In genomic region chr10:121692944-121693579, GRCm38 (mm10) we compare ENCODE assay signal across 9 mouse cellular contexts. TPM values are rescaled to one million over a fixed set of nuclear protein-coding genes. Genes with fewer than 3 reads are reported as not detected.
A peak's percentile ranks its signal among the peaks of the same experiment; 100 is the strongest.
DNase-seq lines count a peak whose midpoint lies in the region; ATAC-seq and TF ChIP-seq lines count a peak whose summit lies in the region.
"Had no signal": no experiment of that assay in that cellular context is flagged by ENCODE, and none has a peak within 500 bp of the region (broad histone marks: within the 10 kb centered on the region; RNA-seq: fewer than 3 reads in every experiment).

No protein-coding gene starts in this region.

- no peaks in the 10 kb centered on the region for H3K27me3 ChIP-seq in heart, embryonic 10.5 days (ENCODE audit: insufficient read depth, poor library complexity, severe bottlenecking)
- H3K27me3 ChIP-seq in midbrain, postnatal 0 days (ENCODE audit: insufficient read depth, low read length) = no peaks in the 10 kb centered on the region

- H3K9me3 ChIP-seq in heart, embryonic 10.5 days = no peaks in the 10 kb centered on the region
- H3K9me3 ChIP-seq in midbrain, postnatal 0 days (ENCODE audit: low read length) = no peaks in the 10 kb centered on the region

- 34% methylated on average over 18 of the region's 18 CpGs for WGBS in heart, embryonic 10.5 days
- WGBS in midbrain, postnatal 0 days = 50% methylated on average over 18 of the region's 18 CpGs

- no peak for DNase-seq in heart, embryonic 10.5 days (ENCODE audit: low spot score)
- no peak for DNase-seq in heart, adult 9 months (ENCODE audit: low spot score in 2 of 2)
- DNase-seq in kidney, postnatal 10 days = peak; percentile 20
- DNase-seq in midbrain, postnatal 0 days (ENCODE audit: low spot score) = no peak
- DNase-seq in ovary, postnatal 14 days (ENCODE audit: low spot score) = no peak
- DNase-seq in adrenal gland, adult 2 months = no peak
- DNase-seq in ovary, postnatal 36 days (ENCODE audit: low spot score) = no peak

- no peak overlapping the region; the same call in 1 of the 2 replicates for H3K4me2 ChIP-seq in midbrain, postnatal 0 days (ENCODE audit: low read depth, low read length, poor library complexity, severe bottlenecking)

- peak overlapping the region; percentile 45 for H3K4me3 ChIP-seq in heart, embryonic 10.5 days
- peak overlapping the region; percentile 5; the same call in 1 of the 2 replicates for H3K4me3 ChIP-seq in midbrain, postnatal 0 days (ENCODE audit: low read depth, low read length)

- peak overlapping the region; percentile 67; the same call in 1 of the 2 replicates for H3K27ac ChIP-seq in heart, embryonic 10.5 days
- no peak overlapping the region for H3K27ac ChIP-seq in midbrain, postnatal 0 days (ENCODE audit: low read depth, low read length)

- no peaks in the 10 kb centered on the region for H3K36me3 ChIP-seq in heart, embryonic 10.5 days
- no peaks in the 10 kb centered on the region for H3K36me3 ChIP-seq in midbrain, postnatal 0 days (ENCODE audit: insufficient read depth, low read length)

- no peak for TF ChIP-seq CTCF in midbrain, postnatal 0 days (IDR thresholded peaks at IDR 0.05)

- H3K4me1 ChIP-seq in heart, embryonic 10.5 days = peaks cover 4% of the 10 kb centered on the region; the same call in 1 of the 2 replicates
- H3K4me1 ChIP-seq in midbrain, postnatal 0 days (ENCODE audit: insufficient read depth, low read length) = no peaks in the 10 kb centered on the region

- H3K9ac ChIP-seq in midbrain, postnatal 0 days (replicated peaks; ENCODE audit: low read length, poor library complexity, severe bottlenecking) = no peak overlapping the region

- peak; percentile 37 for ATAC-seq in granulocyte monocyte progenitor cell, adult 5-6 weeks (replicated peaks; ENCODE audit: poor library complexity, severe bottlenecking)
- ATAC-seq in midbrain, postnatal 0 days (ENCODE audit: low FRiP score) = no peak

RNA-seq across cellular contexts. Expression of gene BC048403, which starts 46.7 kb away (rescaled TPM):
- polyA plus RNA-seq in heart, embryonic 10.5 days (2016; fragmentation: Nextera tagmentation; extraction: Ambion mirVana) = 3.1 and 3.9 TPM in 2 replicates
- total RNA-seq in granulocyte monocyte progenitor cell, adult 5-6 weeks (2014; fragmentation: Nextera tagmentation) = 10.4 and 12.0 TPM in 2 replicates
- 2.8 and 4.8 TPM in 2 replicates for total RNA-seq in granulocyte monocyte progenitor cell, adult 5-6 weeks (2017)
- total RNA-seq in midbrain, postnatal 0 days (2014; rRNA removed) = 2.5 and 4.5 TPM in 2 replicates
- 1.5 and 1.9 TPM in 2 replicates for polyA plus RNA-seq in midbrain, postnatal 0 days (2015; fragmentation: Nextera tagmentation; extraction: Ambion mirVana)
- total RNA-seq in adrenal gland, adult 2 months (2021) = 10 to 100 TPM in 1 of 2 experiments, 1 to 10 TPM in 1; 8.4 to 12.4 TPM
- 7.3 and 16.9 TPM in 2 replicates for polyA plus RNA-seq in adrenal gland, adult 2 months (2012; rRNA removed)

RNA-seq across cellular contexts. Expression of gene D930020B18Rik, which starts 51.7 kb away (rescaled TPM):
- polyA plus RNA-seq in heart, embryonic 10.5 days (2016; fragmentation: Nextera tagmentation; extraction: Ambion mirVana) = 0.11 TPM in 1 of 2 replicates, not detected in the other
- total RNA-seq in granulocyte monocyte progenitor cell, adult 5-6 weeks (2014; fragmentation: Nextera tagmentation) = not detected in 2 replicates
- total RNA-seq in granulocyte monocyte progenitor cell, adult 5-6 weeks (2017) = 2.5 TPM in 1 of 2 replicates, not detected in the other
- total RNA-seq in midbrain, postnatal 0 days (2014; rRNA removed) = 0.44 and 0.61 TPM in 2 replicates
- polyA plus RNA-seq in midbrain, postnatal 0 days (2015; fragmentation: Nextera tagmentation; extraction: Ambion mirVana) = 0.42 and 0.43 TPM in 2 replicates
- not detected for total RNA-seq in adrenal gland, adult 2 months (2021)
- not detected in 2 replicates for polyA plus RNA-seq in adrenal gland, adult 2 months (2012; rRNA removed)
- total RNA-seq: heart, postnatal 10 days had no signal
